Mouse (Mus musculus) neural tube, embryonic 14.5 days (tissue): ENCODE measurements around the gene Sgip1. TPM values are rescaled to one million over a fixed set of nuclear protein-coding genes. Genes with fewer than 3 reads are reported as not detected.

Experiments
- ATAC-seq: fragments of 200-750 bp; cut with Nextera tagmentation; 2 replicates; pipeline ENCODE4 v1.8.0; 2017; ENCODE audit warnings: low read depth, mild to moderate bottlenecking, moderate TSS enrichment, moderate library complexity
- H3K27ac ChIP-seq: fragments of 300-500 bp; sonication (generic); 2 replicates; pipeline ENCODE4 v1.5.1; 2014; ENCODE audit warnings: low read depth, mild to moderate bottlenecking, control low read depth, low read length, moderate library complexity, mixed read lengths
- H3K27me3 ChIP-seq: fragments of 300-500 bp; sonication (generic); 2 replicates; pipeline ENCODE4 v1.6.1; 2014; ENCODE audit warnings: low read length; ENCODE audit not compliant: control insufficient read depth, insufficient read depth
- H3K36me3 ChIP-seq: fragments of 300-500 bp; sonication (generic); 2 replicates; pipeline ENCODE4 v1.6.1; 2014; ENCODE audit warnings: low read length, mixed read lengths; ENCODE audit not compliant: control insufficient read depth, insufficient read depth
- H3K4me1 ChIP-seq: fragments of 300-500 bp; sonication (generic); 2 replicates; pipeline ENCODE4 v1.6.1; 2014; ENCODE audit warnings: low read length; ENCODE audit not compliant: control insufficient read depth, insufficient read depth
- H3K4me2 ChIP-seq: fragments of 300-500 bp; sonication (generic); 2 replicates; pipeline ENCODE4 v1.6.1; 2014; ENCODE audit warnings: mild to moderate bottlenecking, low read depth, low read length, control low read depth
- H3K4me3 ChIP-seq: fragments of 300-500 bp; sonication (generic); 2 replicates; pipeline ENCODE4 v1.5.1; 2014; ENCODE audit warnings: low read depth, low read length, control low read depth, mixed read lengths
- H3K9ac ChIP-seq: fragments of 300-500 bp; sonication (generic); replicated peaks from 2 replicates; pipeline ENCODE4 v1.6.1; 2014; ENCODE audit warnings: low read depth, mild to moderate bottlenecking, control low read depth, low read length, mixed read lengths
- H3K9me3 ChIP-seq: fragments of 300-500 bp; sonication (generic); 2 replicates; pipeline ENCODE4 v1.6.1; 2016; ENCODE audit warnings: low read length; ENCODE audit not compliant: control insufficient read depth
- WGBS: fragments of 180-500 bp; shearing (Covaris S2); extraction: QIAGEN DNeasy Blood & Tissue Kit; methylation state at CpG from one replicate; pipeline ENCODE4 v1.1.7; 2014; 5-methylcytosine and 5-hydroxymethylcytosine counted together
- polyA plus RNA-seq: library from polyadenylated mRNA; unstranded; fragments of >200 nt; fragmentation: Nextera tagmentation; extraction: Ambion mirVana; gene quantifications from 2 replicates; pipeline ENCODE4 v1.2.1, GENCODE M21; 2014

Sgip1 gene
- polyA plus RNA-seq, 1 experiment from 2014 or later, result 86.7 TPM

DNA sequence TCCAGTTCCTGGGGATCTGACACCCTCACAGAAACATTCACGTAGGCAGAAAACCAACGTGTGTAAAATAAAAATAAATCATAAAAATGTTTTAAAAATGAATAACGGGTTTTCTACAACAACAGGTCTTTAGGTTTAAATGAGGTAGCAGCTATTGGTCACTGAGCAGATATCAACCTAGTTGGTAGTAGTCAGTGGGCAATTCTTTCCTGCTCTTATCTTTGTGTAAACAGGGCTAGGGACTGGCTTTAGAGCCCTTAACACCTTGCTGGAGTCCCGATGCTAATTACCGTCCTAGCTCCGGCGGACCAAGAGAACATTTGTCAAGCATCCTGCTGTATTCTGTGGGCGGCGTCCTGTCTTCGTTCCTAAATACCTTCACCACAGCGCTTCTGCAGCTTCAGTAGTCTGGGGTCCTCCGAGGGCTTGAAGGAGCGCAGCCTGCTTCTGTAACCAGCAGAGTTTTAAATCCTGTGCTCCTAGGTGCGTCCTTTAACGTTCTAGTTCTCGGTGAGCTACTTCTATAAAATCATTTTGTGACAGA is 236.8 kb downstream of the Sgip1 start:
- peak overlapping the region; percentile 1; the same call in 1 of the 2 replicates for H3K4me3 ChIP-seq
- ATAC-seq, result no peak; the same call in 1 of the 2 replicates
- no peaks in the 10 kb centered on the region for H3K36me3 ChIP-seq
- no peak overlapping the region for H3K9ac ChIP-seq
- no peak overlapping the region for H3K27ac ChIP-seq
- WGBS, result 11% methylated on average over 16 of the region's 16 CpGs
- peaks cover 11% of the 10 kb centered on the region; the same call in 1 of the 2 replicates for H3K4me1 ChIP-seq
- no peaks in the 10 kb centered on the region for H3K9me3 ChIP-seq
- peak overlapping the region; percentile 67 for H3K4me2 ChIP-seq
- H3K27me3 ChIP-seq, result no peaks in the 10 kb centered on the region; the same call in 1 of the 2 replicates

DNA sequence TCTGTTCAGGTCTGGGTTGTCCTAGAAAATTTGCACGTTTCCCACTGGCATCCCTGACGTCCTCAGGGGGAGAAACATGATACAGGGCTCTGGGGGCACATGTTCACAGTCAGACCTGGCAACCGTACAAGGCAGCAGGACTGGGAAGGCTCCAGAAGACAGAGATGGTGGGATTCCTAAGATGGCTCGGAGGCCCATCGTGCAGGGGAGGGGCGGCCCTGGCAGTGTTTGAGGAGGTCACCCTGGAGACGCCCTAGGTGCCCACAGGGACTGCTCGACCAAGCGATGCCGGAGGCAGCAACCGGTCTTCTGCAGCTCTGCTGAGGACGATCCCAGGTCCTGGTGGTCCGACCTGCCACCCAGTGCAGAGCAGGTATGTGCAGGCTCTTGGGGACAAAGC is 237.3 kb downstream of the Sgip1 start, which contains the start of gene Tctex1d1:
Tctex1d1 (plus strand) TSS at position 167 of the 400 bp plus-strand sequence.
- Histone ChIP-seq H3K27me3 (no peaks in the 10 kb centered on the region; the same call in 1 of the 2 replicates), H3K4me1 (peaks cover 11% of the 10 kb centered on the region; the same call in 1 of the 2 replicates), H3K36me3 (no peaks in the 10 kb centered on the region), H3K27ac (no peak within 1 kb of the TSS), H3K9ac (peak within 1 kb of the TSS; percentile 39; the same call in 1 of the 2 replicates), H3K4me3 (peak within 1 kb of the TSS; percentile 22), H3K4me2 (peak within 1 kb of the TSS; percentile 67), H3K9me3 (no peaks in the 10 kb centered on the region)
- peak; percentile 76 for ATAC-seq
- 1% methylated on average over 13 of the region's 13 CpGs for WGBS

DNA sequence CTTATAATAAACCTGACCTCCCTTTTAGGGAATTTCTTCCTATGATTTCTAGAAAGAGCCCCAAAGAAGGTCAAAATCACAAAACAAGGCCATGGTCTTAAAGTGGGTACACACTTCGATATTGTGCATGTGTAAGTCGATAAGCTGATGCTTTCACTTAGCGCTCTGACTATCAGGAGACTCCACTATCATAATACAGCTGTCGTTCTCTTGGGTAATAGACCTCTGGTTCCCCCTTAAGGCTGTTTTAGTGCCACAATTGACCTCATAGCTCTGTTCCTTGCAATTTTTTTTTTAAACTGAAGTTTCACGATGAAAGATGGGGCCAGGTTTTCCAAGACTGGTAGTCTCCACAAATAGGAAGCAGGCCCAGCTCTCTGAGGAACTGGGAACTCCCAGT is 238.3 kb downstream of the Sgip1 start:
- Histone ChIP-seq H3K4me3 (no peak overlapping the region), H3K4me2 (no peak overlapping the region), H3K9ac (no peak overlapping the region), H3K9me3 (no peaks in the 10 kb centered on the region), H3K4me1 (peaks cover 11% of the 10 kb centered on the region; the same call in 1 of the 2 replicates), H3K27ac (no peak overlapping the region), H3K27me3 (no peaks in the 10 kb centered on the region; the same call in 1 of the 2 replicates), H3K36me3 (no peaks in the 10 kb centered on the region)
- 60% methylated on average over 5 of the region's 5 CpGs for WGBS
- no peak for ATAC-seq

DNA sequence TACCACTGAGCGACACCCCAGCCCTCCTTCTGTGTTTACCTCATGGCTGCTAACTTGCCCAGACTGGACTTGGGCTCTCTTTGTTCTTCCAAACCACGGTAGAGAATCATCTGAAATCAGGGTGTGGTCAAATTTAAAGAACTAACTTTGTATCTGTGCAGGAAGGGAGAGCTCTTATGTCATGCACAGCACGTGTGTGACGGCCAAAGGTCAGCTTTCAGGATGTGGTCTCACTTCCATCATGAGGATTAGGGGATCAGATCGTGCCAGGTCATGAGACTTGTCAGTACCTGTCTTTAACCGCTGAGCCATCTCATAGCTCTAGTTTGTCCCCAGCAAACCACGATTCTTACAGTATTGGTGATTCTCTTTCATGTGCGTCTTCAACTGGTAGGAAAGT is 240.6 kb downstream of the Sgip1 start:
- Histone ChIP-seq H3K4me1 (peaks cover 11% of the 10 kb centered on the region; the same call in 1 of the 2 replicates), H3K9me3 (no peaks in the 10 kb centered on the region), H3K4me3 (no peak overlapping the region), H3K36me3 (no peaks in the 10 kb centered on the region), H3K27ac (no peak overlapping the region), H3K27me3 (no peaks in the 10 kb centered on the region; the same call in 1 of the 2 replicates), H3K4me2 (no peak overlapping the region), H3K9ac (no peak overlapping the region)
- ATAC-seq, result no peak
- WGBS, result 91% methylated on average over 8 of the region's 8 CpGs

DNA sequence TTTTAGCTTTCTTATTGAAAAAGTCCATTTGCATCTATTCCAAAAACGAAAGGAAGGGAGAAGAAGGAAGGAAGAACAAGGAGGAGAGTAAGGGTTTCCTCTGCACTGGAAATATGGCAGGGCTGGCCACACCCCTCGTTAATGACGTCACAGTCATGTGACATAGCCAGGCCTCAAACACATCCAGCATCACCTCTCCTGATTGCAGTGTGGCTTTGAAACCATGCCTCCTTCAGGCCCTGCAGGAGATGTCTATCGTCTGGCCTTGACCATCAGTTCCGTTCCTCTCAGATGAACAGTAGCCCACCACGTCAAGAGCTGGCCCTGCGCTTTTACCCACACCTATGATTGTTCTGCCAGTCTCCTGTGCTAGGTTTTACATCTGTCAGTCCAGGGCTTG is 245.1 kb downstream of the Sgip1 start:
- no peaks in the 10 kb centered on the region for H3K36me3 ChIP-seq
- WGBS, result 76% methylated on average over 7 of the region's 7 CpGs
- ATAC-seq, result no peak

DNA sequence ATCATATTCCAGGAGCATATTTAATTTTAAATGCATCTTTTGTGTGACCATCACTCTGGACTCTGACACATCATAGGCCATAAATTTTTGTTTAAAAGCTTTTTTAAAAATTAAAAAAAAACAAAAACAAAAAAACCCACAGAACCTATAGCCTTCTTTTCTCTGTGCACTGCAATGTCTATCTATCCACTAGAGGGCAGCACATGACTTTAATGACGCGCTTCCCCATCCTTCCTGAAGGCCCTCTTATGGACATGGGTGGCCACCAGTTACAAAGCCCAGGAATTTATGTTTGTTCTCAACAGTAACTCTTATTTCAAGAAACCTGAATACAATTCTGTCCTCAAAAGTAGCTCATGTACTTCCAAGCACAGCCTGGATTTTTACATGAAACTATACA is 245.8 kb downstream of the Sgip1 start:
- Histone ChIP-seq H3K4me2 (no peak overlapping the region), H3K9ac (no peak overlapping the region), H3K27me3 (no peaks in the 10 kb centered on the region), H3K36me3 (no peaks in the 10 kb centered on the region), H3K4me1 (no peaks in the 10 kb centered on the region), H3K27ac (no peak overlapping the region), H3K4me3 (no peak overlapping the region), H3K9me3 (no peaks in the 10 kb centered on the region)
- WGBS, result 7% methylated on average over 2 of the region's 2 CpGs
- ATAC-seq, result peak; percentile 91

More for the DNA sequence above, 245.1 kb downstream of the Sgip1 start:
- H3K4me2 ChIP-seq, result no peak overlapping the region
- H3K4me3 ChIP-seq, result no peak overlapping the region
- no peak overlapping the region for H3K9ac ChIP-seq
- no peak overlapping the region for H3K27ac ChIP-seq
- H3K27me3 ChIP-seq, result no peaks in the 10 kb centered on the region
- no peaks in the 10 kb centered on the region for H3K9me3 ChIP-seq
- no peaks in the 10 kb centered on the region for H3K4me1 ChIP-seq

DNA sequence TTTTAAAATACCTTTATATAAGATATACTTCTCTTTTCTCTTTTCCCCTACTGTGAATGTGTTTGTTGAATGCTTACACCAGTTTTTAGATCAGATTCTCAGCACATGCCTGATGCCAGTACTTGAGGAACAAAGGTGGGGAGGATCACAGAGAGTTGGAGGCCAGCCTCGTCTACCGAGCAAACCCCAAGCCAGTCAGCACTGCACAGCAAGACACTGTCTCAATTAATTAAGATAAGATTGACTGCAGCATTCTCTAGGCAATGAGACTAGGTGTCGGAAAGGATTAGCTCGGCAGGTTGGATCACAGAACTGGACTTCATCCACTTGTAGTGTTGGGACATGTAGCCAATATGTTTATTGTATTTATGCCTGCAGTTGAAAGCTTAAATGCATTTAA is 246.2 kb downstream of the Sgip1 start:
- no peaks in the 10 kb centered on the region for H3K27me3 ChIP-seq
- 59% methylated on average over 4 of the region's 4 CpGs for WGBS
- no peak; the same call in 1 of the 2 replicates for ATAC-seq
- H3K4me2 ChIP-seq, result no peak overlapping the region
- H3K9me3 ChIP-seq, result no peaks in the 10 kb centered on the region
- H3K27ac ChIP-seq, result no peak overlapping the region
- no peaks in the 10 kb centered on the region for H3K4me1 ChIP-seq
- H3K4me3 ChIP-seq, result no peak overlapping the region
- H3K9ac ChIP-seq, result no peak overlapping the region
- no peaks in the 10 kb centered on the region for H3K36me3 ChIP-seq

DNA sequence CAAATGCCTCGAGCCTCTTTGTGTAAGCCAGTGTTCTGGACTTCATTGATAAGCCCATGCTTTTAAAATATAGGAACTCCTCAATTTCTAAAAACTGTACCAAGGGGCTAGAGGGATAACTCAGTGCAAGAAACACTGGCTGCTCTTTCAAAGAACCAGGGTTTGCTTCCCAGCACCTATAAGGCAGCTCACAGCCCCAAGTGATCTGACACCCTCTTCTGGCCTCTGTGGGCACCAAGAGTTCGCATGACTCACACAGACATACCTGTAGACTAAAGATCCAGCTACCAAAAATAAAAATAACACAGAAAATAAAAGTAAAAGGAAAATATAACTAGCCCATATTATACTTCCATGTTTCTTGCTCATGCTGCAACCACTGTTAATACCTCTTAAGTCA is 246.7 kb downstream of the Sgip1 start:
- no peaks in the 10 kb centered on the region for H3K36me3 ChIP-seq
- H3K4me1 ChIP-seq, result no peaks in the 10 kb centered on the region
- H3K9me3 ChIP-seq, result no peaks in the 10 kb centered on the region
- H3K9ac ChIP-seq, result no peak overlapping the region
- no peak overlapping the region for H3K4me2 ChIP-seq
- no peaks in the 10 kb centered on the region for H3K27me3 ChIP-seq
- ATAC-seq, result no peak
- WGBS, result 65% methylated on average over 2 of the region's 2 CpGs
- H3K27ac ChIP-seq, result no peak overlapping the region
- no peak overlapping the region for H3K4me3 ChIP-seq

DNA sequence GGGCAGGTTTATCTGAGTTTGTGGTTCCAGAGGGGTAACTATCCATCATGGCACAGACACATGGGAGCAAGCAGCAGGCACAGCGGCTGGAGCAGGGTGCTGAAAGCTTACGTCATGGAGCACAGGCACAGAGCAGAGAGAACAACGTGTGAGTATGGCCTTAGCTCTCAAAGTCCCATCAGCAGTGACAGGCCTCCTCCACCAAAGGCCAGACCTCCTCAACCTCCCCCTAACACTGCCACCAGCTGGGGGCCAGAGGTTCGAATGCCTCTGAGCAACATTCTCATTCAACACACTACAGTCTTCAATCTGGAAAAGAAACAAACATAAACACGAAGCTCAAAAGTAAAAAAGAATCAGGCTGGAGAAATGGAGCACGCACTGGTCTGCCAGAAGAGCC is 247.4 kb downstream of the Sgip1 start:
- Histone ChIP-seq H3K36me3 (no peaks in the 10 kb centered on the region), H3K9ac (no peak overlapping the region), H3K4me2 (no peak overlapping the region), H3K27me3 (no peaks in the 10 kb centered on the region), H3K4me3 (no peak overlapping the region), H3K27ac (no peak overlapping the region), H3K9me3 (no peaks in the 10 kb centered on the region), H3K4me1 (no peaks in the 10 kb centered on the region)
- WGBS, result 85% methylated on average over 6 of the region's 6 CpGs
- ATAC-seq, result no peak
